Mouse (Mus musculus) stomach, postnatal 0 days (tissue): ENCODE measurements around the gene Hspb3.

Source experiments
- CTCF ChIP-seq: IDR thresholded peaks from 2 replicates; pipeline ENCODE4 v1.5.1; 2016; ENCODE audit warnings: antibody characterized with exemption, low read depth, mild to moderate bottlenecking, moderate library complexity
- EP300 ChIP-seq: optimal IDR thresholded peaks from 2 replicates; pipeline ENCODE3; 2016; ENCODE audit warnings: antibody characterized with exemption

DNA sequence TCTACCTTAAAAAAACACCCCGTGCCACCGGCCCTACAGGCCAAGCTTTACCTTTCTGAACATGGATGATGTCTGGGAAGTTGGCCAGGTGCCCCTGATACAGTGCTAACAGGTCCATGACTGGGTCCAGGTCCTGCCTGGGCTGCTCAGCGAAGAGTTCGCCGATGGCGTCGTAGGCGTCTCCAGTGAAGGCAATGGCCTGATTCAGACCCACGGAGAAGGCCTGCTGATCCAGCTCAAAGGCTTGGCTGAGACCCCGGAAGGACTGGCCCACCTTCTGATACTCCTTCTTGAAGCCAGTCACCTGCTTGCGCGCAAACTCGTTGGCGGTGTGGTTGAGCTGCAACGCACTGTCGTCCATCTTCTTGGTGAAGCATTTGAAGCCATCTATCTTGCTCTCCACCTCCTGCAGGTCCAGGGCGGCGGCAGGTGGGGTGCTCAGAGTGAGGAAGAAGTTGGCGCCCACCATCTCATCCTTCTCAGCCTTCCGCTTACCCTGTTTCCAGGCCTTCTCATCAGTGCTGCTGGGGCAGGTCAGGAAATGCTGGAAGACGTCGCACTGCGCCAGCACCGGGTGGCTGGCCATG is 46.6 kb downstream of the Hspb3 start:
- TF ChIP-seq CTCF (no peak), EP300 (no peak)
